Mouse (Mus musculus) right cerebral cortex, postnatal 4 days (tissue): Measurements from ENCODE around the gene Gjb5.

Experiments used
- DNase-seq: peaks from one replicate; pipeline ENCODE4 v3.0.0-alpha.2; 2022

Gjb5 gene

DNA sequence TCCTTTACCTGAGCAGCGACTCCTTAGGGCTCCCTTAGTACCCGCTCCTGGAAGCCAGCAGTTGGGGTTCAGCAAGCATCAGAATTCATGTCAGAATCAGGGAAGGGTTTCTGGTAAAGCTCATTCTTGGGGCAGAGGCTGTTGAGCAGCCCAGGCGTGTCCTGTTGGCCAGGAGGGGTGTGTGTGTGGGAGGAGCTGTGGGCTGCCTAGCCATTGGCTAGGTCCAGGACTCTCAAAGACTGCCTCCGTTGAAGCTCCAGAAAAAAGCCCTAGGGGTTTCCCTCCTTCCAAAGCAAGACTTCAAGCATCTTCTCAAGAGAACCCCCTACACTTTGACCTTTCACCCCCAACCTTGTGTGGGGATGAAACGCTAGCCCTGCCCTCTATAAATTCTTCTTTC is at the start of gene Gjb5:
Gene Gjb5 (minus strand): TSS at position 164 of the 400 bp plus-strand sequence.
- DNase-seq, result no peak

DNA sequence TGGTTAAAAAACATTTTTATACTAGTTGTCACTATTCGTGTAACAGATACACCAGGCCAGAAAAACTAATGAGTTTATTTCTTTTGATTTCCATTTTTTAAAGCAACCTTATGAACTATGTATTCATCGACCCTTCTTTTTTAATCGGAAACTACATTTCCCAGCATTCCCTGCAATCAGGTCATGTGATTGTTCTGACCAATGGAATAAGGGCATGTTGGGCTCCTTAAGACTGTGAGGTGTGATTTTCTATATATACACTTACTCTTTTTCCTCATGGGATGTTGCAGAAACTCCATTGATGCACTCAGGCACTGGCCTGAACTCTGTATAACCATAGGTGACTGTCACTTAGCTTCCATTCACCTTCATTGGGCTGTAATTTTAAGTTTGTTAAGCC is 44.6 kb upstream of the Gjb5 start:
- no peak for DNase-seq

DNA sequence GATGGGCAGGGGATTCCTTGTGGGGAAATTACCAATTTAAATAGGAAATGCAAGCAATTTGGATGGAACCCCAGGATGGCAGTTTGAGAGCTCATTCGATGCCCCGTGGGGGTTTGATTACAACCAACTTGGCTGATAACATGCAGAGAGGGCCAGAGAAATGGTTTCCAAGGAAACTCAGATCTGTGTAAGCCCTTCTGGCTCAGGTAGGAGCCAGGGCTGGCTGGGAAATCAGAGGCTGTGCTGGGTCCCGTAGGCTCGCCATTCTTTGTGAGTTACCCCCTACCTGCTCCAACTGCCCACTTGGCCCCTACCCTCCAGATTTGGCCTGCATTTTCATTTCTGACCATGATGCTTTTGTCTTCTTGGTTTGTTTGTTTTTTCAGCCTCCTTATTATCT is 44.2 kb upstream of the Gjb5 start:
- DNase-seq, result no peak

DNA sequence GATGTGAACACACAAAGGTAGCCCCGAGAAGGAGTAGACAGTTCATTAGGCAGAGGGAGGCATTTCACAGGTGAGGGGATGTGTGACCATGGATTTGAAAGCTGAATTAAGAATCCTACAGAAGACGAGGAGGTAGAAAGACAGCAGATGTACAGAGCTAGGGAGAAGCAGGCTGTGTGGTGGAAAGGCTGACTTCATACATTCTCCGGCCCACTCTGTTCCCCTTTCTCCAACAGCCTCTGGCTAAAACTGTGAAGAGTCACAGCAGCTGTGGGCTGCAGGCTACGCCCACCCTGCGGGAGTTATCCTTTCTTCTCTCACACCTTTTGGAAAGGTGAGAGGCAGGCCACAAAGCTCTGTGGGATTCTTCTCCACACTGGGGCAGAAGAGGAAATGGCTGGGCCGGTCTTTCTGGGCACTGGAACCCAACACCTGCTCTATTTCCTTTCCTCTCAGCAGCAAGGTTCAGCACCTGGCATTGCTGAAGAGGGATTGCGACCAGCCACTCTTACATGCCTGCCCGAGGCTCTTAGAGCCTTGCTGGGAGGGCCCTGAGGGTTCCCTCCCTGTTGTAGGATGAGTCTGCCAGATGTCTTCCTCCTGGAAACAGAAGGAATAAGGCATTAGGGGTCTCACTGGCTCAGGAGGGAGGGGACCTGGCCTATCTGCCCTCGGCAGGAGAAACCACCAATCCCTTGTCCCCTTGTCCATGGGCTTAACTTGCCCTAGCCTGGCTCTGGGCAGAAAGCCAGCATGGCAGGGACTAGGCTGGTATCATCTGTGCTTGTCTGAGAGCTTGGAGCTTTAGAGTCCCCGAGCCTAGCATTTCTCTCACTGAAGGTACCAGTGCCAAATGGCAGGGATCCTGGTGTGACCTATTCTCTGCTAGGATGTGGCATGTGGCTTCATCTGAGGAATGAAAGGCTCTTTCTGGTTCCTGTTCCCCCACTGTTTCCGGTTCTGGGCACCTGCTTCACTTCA is 42.5 kb upstream of the Gjb5 start:
- no peak for DNase-seq

DNA sequence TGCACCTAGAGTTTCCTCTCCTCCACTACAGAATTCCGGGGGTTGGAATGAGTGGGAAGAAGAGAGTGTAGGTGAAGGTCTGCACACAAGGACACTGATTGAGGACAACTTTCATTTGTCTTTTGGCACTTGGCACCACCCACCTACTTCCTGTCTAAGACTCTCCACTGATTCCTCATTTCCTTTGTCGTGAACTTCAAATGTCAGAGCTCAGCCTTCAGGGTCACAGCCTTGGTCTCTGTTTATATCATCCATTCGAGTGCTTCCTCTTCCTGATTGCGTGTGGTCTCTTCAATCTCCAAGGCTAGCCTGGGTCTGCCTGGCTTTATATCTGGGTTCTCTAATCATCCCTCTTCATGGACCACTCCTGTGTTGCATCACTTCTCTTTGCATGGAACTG is 37.6 kb upstream of the Gjb5 start:
- DNase-seq, result no peak

DNA sequence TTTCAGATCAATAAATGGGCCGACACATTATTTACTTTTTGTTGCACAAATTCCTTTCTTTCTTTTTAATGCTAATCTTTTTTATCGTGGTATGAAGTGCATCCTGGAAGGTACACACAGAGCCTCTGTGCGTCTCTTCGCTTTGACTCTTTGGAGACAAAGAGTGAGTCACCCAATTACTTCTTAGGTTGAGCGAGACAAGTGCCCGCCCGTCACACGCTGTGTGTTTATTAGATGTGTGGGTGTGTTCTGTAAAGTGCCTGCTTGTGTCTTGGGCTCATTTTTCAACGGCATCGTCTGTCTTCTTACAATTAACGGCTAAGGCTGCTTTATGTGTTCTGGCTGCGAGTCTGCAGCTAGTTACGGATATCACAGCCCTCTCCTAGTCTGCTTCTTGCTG is 31.7 kb upstream of the Gjb5 start:
- DNase-seq, result no peak

DNA sequence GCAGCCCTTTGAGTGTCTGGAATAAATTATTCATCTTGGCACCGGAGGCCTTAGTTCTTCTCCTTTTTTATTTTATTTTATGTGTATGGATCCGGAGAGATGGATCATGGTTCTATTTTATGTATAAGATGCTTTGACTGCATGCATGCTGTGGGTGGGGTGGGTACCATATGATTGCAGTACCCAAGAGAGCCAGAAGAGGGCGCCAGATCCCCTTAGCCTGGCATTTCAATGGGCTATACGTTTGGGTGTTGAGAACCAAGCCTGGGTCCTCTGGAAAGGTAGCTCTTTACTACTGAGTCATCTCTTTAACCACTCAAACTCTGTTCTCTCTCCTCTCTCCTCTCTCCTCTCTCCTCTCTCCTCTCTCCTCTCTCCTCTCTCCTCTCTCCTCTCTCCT is 19.4 kb upstream of the Gjb5 start:
- no peak for DNase-seq

DNA sequence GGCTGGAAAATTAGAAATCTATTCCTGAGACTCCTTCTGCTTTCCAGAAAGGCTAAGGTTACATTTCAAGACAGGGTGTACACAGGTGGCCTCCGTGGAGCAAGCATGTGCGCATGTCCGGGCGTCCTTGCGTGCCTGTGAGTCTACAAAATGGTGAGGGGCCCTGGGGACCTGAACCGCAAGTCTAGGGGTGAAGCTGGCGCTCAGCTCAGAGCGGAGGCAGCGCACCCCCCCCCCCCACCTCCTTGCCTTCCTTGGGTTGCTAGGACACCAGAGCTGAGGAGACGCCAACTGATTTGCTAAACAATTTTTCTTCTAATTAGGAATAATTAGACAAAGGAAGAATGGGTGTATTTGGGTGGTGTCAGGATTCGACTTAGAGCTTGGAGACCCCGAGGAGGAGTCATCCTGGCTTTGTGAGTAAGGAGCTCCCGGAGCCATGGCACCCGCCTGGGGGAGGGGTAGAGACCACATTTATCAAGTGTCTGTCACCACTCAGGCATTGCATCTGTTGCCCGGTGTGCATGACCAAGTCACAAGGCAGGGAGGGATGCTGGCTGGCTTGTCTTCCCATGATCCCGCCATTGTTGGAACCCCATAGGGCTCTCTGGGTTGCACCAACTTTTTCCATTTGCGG is 17.7 kb upstream of the Gjb5 start:
- DNase-seq, result peak; percentile 33

DNA sequence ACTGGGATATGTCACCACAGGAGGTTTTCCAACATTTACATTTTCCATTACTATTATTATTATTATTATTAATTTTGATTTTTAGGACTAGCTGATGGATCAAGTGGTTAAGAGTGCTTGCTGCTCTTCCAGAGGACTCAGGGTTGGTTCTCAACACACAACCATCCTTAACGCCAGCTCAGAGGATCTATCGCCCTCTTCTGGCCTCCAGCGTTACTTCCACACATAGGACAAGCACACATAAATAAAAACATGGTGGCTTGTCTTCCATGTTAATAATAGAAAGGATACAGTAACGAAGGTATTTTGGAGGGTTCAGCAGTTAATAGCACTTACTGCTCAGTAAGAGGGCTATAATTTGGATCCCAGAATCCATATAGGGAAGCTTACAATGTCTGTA is 16.7 kb upstream of the Gjb5 start:
- no peak for DNase-seq

DNA sequence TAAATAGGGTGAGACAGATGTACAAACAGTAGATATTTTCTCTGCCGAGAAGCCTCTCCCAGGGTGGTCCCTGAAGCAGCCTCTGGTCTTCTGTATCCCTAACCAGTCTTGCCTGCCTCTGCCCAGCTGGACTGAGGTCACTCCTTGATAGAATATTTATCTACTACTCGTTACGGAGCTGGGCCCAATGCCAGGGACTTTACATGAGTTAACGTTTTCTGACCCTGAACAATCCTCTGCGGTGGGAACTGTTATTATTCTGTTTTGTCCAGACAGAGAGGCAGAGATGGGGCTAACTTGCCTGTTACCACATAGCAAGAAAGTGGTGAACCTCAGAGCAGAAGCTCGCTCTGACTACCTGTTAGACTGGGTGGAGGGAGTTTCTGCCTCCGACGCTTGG is 15.5 kb upstream of the Gjb5 start:
- DNase-seq, result no peak

DNA sequence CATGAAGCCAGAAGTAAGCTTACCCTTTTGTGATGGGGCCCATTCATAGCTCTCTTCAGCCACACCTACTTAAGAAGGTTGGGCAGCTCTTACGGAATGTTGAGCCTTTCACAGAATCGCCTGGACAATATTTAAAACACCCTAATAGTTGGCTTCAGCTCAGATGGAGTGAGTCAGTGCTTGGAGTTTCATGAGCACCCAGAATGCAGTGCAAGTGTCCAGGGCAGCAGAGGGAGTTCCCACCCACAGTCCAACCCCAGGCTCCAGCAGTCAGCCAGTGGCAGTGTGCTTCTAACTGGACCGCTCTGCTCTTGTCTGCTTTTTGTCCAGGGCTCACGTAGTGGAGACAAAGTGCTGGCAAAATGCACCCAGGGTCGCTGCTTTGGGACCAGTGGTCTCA is 13.6 kb upstream of the Gjb5 start:
- DNase-seq, result no peak

DNA sequence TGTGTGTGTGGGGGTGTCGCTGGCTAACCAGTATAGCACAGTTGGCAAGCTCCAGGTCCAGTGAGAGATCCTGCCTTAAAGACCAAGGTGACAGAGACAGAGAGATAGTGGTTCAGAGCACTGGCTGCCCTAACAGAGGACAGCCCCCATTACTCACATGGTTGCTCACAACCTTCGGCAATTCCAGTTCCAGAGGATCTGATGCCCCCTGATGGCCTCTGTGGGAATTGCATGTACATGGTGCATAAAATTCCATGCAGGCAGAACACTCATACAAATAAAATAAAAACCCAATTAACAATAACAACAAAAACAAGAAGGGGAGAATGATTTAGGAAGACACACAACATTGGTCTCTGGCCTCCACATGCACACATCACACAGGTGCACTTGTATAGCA is 12.5 kb upstream of the Gjb5 start:
- no peak for DNase-seq

DNA sequence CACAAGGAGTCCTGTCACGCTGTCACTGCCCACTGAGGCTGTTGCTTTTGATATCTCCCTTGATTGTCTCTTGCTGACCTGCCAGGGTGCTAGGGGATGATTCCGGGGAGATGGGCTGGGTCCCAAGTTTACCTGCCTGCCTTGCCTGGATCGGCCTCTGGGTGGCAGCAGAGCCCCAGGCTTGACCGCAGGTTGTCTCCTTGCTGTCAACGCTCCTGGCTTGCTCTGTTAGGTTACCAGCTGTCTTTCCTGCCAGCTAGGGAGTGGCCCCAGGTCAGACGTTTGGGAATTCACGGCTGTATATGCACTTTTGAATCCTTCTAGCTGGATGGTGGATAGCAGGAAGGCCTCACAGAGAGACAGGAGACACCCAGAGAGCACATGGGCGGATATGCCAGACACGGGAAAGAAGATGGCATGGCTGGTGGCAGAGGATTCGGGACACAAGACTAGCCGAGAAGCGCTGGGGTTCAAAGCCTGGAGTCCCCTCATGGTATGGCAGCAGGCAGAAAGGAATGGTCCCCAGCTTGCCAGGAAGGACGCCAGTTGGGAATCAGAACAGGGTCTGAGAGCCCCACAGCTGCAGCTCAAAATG is 10.5 kb upstream of the Gjb5 start:
- DNase-seq, result peak; percentile 88

DNA sequence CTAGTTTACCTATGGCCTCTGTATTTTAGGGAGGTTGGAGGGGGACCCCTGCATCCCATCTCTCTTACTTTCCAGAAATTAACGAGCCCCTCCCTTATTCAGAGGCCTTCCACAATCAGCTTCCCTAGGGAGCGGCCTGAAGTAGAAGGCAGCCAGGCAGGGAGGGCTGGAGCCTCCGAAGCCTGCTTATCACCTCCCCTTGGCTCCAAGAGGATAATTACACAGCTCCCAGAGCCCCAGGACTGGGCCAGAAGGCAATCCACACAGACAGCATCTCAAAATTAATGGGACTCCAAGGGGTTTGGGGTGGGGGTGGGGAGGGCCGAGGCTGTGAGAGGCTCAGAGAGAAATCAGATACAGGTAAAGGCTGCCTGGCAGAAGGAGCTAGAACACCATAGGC is 7.9 kb upstream of the Gjb5 start:
- DNase-seq, result no peak

DNA sequence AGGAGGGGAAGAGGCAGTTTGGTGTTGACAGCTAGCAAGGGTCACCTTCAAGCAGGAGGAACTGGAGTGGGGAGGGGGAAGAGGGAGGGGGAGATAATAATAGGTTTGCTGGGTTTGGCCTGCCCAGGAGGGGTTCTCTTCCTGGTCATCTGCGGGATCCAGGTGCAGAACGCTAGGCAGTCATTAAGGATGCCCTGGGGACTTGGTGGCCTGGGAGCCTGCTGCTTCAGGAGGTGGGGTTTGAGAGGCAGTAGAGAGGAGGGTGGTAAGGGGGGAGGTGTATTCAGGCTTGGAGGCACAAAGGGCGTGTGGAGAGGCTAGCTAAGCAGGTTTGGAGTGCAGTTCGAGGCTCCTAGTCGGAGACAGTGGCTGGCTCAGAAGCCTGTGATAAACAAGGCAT is 7.5 kb upstream of the Gjb5 start:
- no peak for DNase-seq

DNA sequence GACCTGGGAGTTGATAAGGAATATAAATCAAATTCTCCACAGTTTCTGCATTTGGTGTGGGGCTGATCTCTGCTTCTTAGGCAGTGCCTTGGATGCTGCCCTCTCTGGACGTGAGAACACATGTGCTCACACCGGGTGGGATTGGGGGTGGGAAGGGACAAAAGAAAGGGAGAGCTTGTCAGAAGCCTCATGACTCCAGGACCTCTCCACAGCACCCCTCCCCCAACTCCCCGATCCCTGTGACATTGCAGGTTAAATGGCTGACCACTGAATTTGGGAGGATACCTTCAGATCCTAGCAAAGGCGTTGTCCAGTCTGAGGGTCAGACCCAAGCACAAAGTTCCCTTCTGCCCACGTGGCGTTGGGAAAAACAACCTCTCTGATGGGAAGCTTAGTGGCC is 6.5 kb upstream of the Gjb5 start:
- no peak for DNase-seq

DNA sequence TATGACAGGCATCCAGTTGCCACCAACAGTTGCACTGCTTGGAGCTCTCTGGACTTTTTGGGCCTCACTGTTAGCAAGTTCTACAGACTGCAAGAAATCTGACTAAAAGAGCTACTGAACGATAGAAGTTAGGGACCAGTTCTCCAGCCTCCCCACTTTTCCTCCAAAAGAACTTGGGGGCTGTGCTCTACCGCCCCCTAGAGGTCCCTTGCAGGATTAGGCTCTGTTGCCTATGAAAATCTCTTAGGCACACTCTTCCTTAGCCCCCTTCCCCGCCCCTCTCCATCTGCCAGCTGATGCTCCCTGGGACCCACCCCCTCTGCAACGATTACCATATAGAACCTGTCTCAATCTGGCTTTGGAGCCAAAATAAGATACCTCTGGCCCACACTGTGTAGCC is 5.3 kb upstream of the Gjb5 start:
- DNase-seq, result no peak

DNA sequence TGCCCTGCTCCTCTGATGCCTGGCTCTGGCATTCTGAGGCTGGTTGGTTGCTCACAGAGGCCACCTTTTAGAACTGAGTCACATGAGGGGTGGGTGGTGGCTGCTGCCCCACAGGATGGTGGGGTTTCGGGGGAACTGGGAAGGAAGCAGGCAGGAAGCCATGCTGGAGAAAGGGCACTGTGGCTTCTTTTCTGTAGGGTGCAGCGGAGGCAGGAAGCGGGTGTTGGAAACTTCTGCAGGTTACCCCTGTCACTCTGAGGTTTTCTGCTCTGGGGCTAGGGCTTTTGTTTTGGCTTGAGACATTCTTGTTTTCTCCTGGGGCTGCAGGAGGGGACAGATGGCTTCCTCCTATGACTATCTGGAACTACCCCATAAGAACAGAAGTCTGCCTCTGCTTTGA is 4.5 kb upstream of the Gjb5 start:
- no peak for DNase-seq

DNA sequence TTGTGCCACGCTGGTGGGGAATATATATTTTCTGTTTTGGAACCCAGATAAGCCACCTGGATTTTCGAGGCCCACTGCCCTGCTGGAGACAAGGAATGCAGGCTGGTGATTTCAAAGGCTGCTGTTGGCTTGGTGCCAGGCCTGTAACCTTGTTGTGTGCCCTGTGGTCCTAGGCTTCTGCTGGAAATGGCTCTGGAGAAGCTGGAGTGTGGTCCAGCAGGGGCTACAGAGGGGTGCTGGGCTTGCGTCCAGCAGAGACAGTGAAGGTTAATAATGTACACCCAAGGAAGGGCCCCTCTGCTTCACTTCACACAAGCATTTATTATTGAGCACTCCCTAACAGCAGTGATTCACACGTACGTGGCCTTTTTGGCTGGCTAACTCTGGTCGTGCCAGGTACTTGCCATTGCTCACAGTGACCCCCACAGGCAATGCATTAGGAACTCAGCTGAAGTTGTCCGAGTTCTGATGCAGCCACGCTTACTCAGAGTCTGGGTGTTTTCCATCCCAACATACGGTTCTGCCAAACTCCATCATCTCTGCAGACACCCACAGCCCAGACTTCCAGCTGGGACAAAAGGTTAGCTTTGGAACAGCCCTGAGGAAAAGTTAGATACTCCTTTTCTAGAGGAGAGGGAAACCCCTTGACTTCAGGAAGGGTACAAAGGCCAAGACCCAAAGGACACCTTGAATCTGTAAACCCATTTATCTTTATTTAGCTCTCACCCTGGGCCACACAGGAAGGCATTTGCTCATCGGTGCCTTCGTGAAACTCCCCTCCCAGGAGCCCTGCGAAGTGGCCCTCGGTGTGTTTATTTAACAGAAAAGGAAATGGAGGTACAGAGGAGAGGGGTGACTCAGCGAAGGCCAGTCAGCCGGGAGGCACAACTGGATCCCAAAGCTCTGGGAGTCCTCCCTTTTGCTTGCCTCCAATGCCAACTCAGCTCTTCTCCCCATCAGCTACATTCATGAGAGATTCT is 3.2 kb downstream of the Gjb5 start:
- DNase-seq, result no peak

DNA sequence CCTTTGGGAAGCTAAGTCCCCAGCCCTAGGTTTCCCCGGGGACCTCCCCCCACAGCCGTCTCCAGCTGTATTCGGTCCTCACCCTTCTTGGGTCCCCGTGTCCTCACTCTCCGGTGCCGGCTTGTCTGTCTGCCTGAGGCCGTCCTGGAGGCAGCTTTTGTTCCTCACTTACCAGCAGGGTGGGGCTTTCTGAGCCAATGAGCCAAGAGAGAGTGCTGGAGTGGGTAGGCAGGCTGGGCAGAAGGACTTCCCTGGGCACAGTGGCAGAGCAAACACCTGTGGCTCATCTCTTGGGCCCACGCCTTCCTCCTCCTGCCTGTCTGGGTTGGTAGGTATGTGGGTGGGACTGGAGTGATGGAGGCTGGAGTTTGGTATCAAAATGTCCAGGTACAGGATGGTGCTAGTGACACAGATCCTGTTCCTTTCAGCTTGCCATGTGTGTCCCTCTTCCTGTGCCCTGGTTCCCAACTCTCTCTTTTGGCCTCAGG is 4.0 kb downstream of the Gjb5 start, which contains the start of gene Gjb4:
Gene Gjb4 (minus strand): TSS at position 131 of the 488 bp plus-strand sequence.
- DNase-seq, result no peak

DNA sequence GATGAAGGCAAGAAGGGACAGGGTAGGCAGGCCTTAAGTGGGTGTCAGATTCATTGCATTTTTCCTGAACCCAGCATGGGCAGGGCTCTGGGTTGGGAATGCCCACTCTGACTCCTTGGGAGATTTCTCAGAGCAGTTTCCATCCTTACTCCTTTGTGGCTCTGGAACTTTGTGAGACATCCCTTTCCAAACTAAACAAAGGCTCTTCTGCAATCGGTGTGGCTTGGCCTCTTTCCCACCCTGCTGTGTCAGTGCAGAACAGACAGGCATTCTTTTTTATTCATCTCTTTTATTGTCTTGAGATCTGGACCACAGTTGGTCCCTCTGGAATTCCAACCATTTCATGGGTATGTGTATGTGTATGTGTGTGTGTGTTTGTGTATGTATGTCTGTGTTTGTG is 5.4 kb downstream of the Gjb5 start:
- DNase-seq, result no peak

DNA sequence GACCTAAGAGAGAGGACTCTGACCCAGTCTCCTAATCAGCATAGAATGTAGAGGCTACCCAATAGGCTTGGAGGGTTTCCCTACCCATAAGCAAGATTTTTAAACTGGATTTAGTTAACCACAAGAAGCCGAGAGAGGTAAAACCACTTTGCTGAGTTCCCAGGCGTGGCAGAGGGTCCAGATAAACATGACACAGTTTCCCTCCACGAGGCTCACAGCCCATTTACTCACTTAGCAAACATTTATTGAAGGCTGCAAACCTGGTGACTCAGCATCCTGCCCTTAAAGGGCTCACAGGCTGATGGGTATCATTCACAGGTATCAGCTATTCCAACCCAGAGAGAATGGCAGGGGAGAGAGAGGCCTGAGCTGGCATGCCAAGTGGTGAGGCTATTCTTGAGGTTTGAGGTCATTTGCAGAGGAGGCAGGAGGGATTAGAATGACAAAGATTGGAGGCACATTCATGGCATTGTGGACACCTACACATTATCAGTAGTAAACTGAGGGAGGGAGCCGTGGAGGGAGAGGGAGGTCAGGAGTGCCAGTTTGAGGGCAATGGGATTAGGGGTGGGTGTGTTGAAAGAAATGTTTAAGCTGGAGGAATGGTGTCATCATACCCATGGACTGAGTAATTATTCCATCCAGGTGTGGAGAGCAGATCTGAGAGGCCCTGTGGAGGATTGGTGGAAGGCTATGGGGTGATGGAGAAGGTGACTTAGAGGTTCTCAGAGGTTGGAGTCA is 8.3 kb downstream of the Gjb5 start:
- no peak for DNase-seq
